Mouse (Mus musculus): Measurements from ENCODE around the gene Serpina16.
"Not testable (repeated sequence)": the region's sequence is repeated elsewhere in the genome, so short reads cannot be mapped to it uniquely, and the experiment has no call there.

Gene Serpina16

DNA sequence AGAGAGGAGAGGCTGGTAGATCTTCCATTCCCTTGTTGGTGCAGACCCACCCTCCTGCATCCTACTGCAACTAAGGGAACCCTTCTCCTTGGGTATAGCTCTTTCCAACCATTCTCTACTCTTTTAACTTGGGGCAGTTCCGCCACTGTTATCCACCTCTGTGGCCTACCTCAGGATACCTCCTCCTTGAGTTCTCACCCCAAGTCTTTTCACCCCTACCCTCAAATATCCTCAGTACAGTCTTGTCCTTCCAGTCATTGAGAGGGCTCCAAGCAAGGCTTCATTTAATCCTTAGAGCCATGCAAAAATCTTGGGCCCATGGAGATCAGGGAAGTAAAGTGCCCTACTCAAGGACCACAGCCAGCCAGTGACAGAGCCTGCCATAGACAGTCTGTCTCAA, at the start of gene Serpina16:
Gene Serpina16 (minus strand): TSS at position 101 of the 400 bp plus-strand sequence.
- DNase-seq, result no peak

DNA sequence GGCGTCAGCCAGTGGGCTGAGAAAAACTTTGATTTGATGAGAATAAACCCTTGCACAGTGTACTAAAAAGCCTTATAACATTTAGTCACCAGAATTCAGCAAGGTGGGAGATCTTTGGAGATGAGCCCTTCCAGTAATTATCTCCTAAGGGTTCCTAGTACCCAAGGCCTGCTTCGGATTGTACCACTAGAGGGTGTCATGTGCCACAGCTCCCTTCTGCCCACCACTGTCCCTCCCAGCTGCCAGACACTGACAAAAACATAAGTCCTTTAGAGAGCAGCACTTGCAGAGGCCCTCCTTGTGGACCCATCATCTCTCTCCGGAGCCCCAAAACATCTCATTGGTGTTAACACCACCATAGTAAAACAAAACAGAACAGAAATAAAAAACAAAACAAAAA, 35.6 kb upstream of the Serpina16 start:
- no peak for DNase-seq

GRCm38 (mm10) chr12:103710405-103710804, 34.5 kb upstream of the Serpina16 start:
- DNase-seq, result no peak

DNA sequence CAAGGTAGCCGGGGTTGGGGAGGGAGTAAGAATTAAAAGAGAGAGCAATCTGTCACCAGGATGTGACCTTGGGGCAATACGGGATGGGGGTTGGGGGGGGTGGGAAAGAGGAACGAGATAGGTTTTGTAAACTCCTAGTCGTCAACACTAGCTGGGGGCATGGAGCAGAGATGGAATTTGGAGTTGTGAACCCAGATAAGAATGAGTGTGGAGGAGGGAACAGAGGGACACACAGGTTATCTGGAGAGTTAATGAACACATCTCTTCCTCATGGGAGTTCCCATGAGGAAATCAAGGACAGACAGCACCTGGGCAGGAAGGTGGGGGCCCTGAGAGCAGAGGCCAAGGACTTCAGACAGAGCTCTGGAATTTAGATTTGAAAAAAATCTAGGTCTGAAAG, 30.2 kb upstream of the Serpina16 start:
- no peak for DNase-seq

DNA sequence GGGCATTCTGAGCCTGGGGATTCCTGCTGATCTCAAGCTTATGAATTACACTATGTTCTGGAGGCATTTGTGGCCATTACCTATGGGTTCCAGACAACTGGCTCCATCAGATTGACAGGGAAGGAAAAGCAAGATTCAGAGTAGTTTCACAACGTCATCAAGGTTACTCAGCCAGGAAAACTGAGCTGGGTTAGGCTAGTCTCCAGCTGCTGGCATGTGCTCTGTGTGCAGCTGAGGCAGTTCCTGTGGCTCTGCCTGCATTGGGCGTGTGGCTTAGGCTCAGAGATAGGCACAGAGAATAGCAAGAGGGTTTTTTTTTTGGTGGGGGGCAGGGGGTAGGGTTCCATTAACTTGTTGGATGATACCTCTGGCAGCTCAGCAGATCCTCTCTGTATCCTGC, 29.6 kb upstream of the Serpina16 start:
- DNase-seq, result no peak

GRCm38 (mm10) chr12:103700144-103700750, 24.3 kb upstream of the Serpina16 start:
- no peak for DNase-seq

GRCm38 (mm10) chr12:103695429-103695828, 19.5 kb upstream of the Serpina16 start, which contains the start of gene Serpina1f:
Gene Serpina1f, minus strand, starts transcription at chr12:103695529.
- no peak for DNase-seq

- DNase-seq, result no peak
These were observed 12.4 kb upstream of the Serpina16 start for GRCm38 (mm10) chr12:103688221-103688814.

- no peak for DNase-seq
These were observed 11.1 kb upstream of the Serpina16 start for GRCm38 (mm10) chr12:103687021-103687420.

GRCm38 (mm10) chr12:103686050-103686449, 10.1 kb upstream of the Serpina16 start:
- DNase-seq, result no peak

GRCm38 (mm10) chr12:103685386-103685785, 9.4 kb upstream of the Serpina16 start:
- no peak for DNase-seq

GRCm38 (mm10) chr12:103683775-103684174, 7.8 kb upstream of the Serpina16 start:
- DNase-seq, result no peak

DNA sequence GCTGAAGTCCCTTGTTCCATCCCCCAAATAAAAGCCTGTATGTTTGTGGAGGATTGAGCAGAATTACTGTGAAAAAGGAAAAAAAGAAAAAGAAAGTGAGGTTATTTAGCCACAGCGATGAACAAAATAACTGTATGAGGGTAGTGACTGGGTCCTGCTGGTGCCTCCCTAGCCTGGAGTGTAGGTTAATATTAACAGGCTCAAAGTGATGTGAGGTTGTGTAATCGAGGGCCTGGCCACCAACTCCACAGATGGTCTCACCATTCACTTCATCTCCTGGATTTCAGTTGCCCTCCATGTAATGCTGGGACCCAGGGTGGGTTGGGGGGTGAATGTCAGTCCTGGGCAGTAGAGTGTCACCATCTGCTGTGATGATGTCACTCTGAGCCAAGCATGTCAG, 5.8 kb upstream of the Serpina16 start:
- no peak for DNase-seq

DNA sequence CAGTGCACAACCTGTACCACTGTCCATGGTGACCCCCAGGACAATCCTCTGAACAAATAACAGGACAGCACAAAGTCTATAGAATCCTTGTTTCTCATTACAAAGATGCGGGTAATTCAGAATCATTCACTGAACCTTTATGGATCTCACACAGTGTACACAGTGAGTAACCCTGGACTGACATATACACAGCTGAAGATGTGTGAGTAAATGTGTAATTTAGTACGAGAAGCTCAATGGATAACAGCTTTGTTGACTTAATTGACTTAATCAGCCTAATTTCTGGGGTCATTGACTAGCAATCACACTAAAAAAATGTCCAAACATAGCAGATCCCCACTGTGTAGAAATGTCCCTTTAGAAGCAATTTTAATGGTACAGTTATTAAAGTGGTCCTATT, 5.2 kb upstream of the Serpina16 start:
- DNase-seq, result no peak

DNA sequence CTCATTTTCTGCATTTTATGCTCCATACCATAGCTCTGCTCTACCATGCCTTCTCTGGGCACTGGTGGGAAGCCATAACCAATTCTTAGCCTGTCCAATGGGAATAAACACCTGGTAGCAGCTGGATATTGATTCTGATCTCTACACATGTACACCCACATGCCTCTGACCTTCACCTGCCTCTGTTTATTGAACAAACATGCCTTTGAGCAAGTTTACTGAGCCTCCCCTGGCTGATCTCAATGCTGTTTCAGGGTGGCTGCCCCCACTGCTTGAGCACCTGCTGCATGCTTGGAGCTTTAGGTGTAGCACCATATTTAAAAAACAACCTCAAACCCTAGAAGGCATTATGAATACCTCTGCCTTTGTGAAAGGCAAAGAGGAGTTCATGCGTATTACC, 3.9 kb upstream of the Serpina16 start:
- DNase-seq, result not testable (repeated sequence)

GRCm38 (mm10) chr12:103673179-103673578, 2.8 kb downstream of the Serpina16 start:
- DNase-seq, result no peak

DNA sequence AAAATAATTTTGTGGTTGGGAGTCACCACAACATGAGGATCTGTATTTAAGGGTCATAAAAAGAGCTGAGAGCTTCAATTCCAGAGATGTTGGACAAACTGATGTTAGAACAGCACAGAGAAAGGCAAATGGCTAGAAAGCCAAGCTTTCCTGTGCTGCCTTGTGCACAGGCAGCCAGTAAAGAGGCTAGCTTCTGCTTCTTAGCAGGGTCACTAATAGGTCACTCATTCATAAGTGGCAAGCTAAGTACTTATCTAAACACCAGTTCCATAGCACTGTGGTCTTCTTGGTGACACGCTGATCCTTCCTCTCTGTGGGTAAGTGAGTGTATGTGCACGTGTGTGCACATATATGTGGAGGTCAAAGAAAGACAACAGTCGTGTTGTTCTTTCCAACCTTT, 4.5 kb downstream of the Serpina16 start:
- DNase-seq, result no peak

- no peak for DNase-seq
These were observed 5.0 kb downstream of the Serpina16 start for GRCm38 (mm10) chr12:103670964-103671363.

DNA sequence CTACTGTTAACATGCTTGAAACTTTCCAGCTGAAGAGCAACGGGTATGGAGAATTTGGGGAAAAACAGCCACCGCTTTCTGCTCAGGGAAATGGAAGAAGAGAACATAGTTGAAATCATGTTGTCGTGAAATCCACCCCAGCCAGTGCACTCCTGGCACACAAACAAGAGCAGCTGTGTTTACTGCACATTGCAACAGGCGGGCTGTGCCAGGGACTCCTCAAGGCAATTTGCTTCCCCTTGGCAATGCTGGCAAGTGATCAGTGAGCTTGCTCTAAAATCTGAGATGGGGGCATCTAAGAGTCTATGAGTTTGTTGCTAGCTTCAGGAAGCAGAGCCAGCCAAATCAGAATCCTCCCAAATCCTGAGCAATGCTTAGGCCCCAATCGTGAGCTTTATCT, 5.6 kb downstream of the Serpina16 start:
- peak; percentile 23 for DNase-seq

GRCm38 (mm10) chr12:103665286-103665685, 10.7 kb downstream of the Serpina16 start:
- no peak for DNase-seq

DNA sequence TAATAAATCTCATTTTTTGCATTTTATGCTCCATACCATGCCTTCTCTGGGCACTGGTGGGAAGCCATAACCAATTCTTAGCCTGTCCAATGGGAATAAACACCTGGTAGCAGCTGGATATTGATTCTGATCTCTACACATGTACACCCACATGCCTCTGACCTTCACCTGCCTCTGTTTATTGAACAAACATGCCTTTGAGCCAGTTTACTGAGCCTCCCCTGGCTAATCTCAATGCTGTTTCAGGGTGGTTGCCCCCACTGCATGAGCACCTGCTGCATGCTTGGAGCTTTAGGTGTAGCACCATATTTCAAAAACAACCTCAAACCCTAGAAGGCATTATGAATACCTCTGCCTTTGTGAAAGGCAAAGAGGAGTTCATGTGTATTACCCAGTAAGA, 13.9 kb downstream of the Serpina16 start:
- not testable (repeated sequence) for DNase-seq

- no peak for DNase-seq
These were observed 15.9 kb downstream of the Serpina16 start for GRCm38 (mm10) chr12:103660076-103660475.

DNA sequence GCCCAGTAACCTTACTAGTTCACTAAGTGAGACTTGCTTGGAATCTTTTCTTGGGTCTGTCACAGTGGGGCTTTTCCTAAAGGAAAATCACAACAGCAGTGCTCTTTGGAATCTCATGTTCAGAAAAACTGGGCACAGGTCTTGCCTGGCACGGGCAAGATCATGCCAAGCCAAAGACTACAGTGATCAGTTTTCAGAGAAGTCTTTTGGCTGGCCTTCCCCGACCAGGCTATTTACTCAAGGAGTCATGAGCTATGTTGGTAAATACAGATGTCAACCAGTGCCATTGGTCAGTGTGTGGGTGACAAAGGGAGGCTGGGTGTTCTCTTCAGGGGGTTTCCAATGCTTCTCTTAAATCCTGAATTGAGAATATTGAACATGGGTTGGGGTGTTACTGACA, 16.8 kb downstream of the Serpina16 start:
- no peak for DNase-seq

DNA sequence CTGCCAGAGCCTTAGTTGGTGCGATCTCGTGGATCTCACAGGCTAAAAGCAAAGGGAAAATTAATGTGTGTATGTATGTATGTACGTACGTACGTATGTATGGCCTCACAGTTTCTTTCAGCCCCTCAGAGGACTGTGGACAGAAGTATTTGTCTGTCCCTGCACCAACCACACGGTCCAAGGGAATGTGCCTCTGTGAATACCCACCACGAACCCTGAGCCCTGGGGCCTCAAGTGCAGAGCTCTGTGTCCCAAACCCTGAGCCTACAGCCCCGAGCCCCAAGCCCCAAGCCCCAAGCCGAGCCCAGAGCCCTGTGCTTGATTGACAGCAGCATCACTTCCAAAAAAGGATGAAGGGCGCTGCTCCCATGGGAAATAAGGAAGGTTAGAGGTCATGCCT, 17.9 kb downstream of the Serpina16 start:
- DNase-seq, result no peak
